Mouse (Mus musculus) Muller cell, postnatal 12 days (primary cell): Measurements from ENCODE around the gene Lpcat2b.
"Not testable (repeated sequence)": the region's sequence is repeated elsewhere in the genome, so short reads cannot be mapped to it uniquely, and the experiment has no call there.

Source experiments
- DNase-seq: peaks from one replicate; pipeline ENCODE4 v3.0.0-alpha.2; 2015; ENCODE audit errors: inconsistent ontology term

Gene Lpcat2b

DNA sequence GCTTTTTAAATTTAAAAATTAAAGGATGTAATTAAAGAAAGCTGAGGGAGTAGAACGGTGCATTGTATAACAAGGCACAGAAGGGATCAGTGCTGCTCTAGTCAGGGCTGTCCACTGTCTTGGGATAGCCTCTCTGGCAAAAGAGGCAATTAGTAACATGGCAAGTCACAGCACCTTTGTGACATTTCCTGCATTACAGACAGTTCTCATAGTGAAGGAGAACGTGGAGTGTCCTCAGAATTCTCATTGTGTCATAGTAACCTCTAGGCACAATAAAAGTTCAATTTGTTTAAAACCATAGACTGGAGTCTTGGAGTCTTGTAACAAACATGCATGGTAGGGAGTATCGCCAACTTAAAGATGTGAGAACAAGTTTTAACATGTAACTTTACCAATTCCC lies at the start of gene Lpcat2b:
Lpcat2b (plus strand) TSS at position 301 of the 400 bp plus-strand sequence.
- DNase-seq, result no peak

DNA sequence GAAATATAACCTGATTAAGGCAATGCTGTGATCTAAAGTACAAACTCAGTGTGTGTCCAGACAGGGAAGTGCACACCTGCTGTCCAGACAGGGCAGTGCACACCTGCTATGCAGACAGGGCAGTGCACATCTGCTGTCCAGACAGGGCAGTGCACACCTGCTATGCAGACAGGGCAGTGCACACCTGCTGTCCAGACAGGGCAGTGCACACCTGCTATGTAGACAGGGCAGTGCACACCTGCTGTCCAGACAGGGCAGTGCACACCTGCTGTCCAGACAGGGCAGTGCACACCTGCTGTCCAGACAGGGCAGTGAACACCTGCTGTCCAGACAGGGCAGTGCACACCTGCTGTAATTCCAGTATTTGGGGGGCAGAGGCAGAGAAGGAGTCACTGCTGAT lies 44.9 kb upstream of the Lpcat2b start:
- DNase-seq, result not testable (repeated sequence)

GRCm38 (mm10) chr5:107387788-107388187 lies 43.6 kb upstream of the Lpcat2b start:
- no peak for DNase-seq

DNA sequence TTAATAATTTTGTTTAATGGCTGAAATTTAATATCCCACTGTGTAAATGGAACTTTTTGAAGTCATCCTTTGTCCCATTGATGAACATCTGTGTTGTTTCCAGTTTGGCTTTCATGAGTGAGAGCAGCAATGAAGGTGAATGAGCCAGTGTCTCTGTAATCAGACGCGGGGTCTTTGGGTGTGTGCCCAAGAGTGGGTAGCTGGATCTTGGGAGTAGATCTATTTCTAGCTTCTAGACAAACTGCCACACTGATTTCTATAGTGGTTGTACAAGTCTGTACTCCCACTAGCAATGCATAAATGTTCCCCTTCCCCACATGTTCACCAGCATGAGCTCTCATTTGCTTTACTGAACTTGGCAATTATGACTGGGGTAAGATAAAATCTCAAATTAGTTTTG lies 42.0 kb upstream of the Lpcat2b start:
- DNase-seq, result no peak

- no peak for DNase-seq
Observed at GRCm38 (mm10) chr5:107394437-107394836, 36.9 kb upstream of the Lpcat2b start.

- DNase-seq, result no peak
Observed at GRCm38 (mm10) chr5:107402436-107402835, 28.9 kb upstream of the Lpcat2b start, which contains the start of gene Ephx4. Gene Ephx4 (plus strand): TSS chr5:107402736.

GRCm38 (mm10) chr5:107403011-107403946 lies 28.1 kb upstream of the Lpcat2b start:
- DNase-seq, result peak; percentile 51

DNA sequence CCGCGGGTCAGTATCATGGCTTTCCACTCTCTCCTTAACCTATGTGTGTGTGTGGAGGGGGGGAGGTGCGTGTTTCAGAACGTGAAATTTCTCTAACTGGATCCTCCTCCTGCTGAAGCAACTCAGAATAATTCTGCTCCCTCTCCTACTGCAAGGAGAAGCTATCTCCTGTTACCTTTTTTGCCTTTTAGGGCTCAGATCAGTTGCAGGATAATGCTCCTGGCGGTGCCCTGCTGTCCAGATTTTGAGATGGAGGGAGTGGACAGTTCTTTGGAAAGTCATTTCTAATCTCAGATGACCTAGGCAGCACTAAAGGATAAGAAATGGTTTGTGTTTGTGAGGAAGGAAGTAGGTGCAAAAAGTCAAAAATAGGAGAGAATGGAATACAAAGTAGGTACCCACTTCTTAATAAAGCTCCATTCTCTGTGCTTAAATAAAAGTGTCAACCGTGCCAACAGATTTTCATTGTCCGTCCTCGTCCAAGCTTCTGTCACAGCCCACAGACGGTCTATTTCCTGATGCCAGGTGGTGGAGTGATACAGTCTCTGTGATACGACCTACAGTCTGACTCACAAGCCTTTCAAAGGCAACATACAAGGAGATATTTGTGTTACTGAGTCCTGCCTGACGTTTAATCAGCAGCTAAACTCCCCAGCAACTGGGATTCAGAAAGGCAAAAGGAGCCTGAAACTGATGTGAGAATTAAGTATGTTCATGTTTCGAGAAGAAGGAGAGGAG lies 27.2 kb upstream of the Lpcat2b start:
- DNase-seq, result no peak

GRCm38 (mm10) chr5:107405361-107405760 lies 26.0 kb upstream of the Lpcat2b start:
- DNase-seq, result no peak

- no peak for DNase-seq
Observed at GRCm38 (mm10) chr5:107410305-107410704, 21.0 kb upstream of the Lpcat2b start.

GRCm38 (mm10) chr5:107411326-107411725 lies 20.0 kb upstream of the Lpcat2b start:
- DNase-seq, result no peak

DNA sequence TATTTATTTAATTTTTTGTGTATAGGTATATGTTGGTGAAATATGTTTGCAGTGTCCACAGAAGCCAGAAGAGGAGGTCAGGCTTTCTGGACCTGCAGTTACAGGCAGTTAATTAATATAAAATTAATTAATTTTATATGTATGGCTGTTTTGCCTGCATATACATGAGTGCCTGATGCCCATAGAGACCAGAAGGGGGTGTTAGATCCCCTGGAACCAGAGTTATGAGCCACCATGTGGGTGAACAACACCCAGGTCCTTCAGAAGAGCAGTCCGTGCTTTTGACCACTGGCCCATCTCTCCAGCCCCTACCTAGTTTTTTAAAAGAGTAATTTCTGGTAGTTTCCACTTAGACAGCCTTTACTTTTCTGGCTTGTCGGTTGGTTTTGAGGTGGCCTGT lies 19.1 kb upstream of the Lpcat2b start:
- DNase-seq, result no peak

DNA sequence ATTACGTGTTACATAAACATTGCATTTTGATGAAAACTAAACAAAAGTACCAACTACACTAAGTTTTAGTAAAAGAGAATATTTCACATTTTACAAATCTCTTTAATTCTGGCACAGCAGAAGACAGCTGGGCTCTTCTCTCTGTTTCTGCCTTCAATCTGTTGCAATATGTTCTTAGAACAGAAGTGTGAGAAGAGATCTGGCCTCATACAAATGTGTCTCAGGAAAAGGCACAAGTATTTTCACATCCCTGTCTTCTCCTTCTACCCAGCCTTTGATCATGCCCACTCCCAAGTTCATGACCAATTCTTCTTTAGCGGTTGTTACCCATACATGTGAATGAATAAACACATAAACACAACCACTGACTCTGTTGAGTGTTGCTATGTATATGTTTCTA lies 16.3 kb upstream of the Lpcat2b start:
- DNase-seq, result no peak

DNA sequence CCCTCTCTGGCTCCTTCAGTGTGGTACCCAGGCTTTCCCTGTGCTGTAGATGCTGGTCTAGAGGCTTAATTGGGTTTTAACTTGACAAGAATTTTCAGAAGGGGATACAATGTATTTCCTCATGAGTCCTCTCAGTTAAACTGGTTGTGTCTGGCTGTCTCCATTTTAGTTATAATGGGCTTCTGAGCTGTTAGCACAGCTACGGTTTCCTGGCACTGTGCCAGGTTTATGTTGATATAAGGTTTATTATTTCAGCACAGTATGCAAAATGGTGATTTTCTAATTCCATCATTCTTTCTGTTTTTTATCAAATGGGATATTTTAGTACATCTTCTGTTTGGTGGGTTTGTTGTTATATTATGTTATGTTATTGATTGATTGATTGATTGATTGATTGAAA lies 9.7 kb upstream of the Lpcat2b start:
- no peak for DNase-seq

DNA sequence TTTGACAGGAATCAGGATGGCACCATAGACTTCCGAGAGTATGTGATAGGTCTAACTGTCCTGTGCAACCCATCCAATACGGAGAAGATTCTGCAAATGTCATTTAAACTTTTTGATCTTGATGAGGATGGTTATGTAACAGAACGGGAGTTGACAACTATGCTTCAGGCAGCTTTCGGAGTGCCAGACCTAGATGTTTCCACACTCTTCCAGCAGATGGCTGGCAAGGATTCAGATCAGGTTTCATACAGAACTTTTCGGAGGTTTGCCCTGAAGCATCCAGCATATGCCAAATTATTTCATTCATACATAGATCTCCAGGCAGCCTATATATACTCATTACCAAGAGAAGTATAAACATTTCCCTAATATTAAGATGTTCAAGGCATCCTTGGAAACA lies 2.7 kb downstream of the Lpcat2b start:
- DNase-seq, result no peak

DNA sequence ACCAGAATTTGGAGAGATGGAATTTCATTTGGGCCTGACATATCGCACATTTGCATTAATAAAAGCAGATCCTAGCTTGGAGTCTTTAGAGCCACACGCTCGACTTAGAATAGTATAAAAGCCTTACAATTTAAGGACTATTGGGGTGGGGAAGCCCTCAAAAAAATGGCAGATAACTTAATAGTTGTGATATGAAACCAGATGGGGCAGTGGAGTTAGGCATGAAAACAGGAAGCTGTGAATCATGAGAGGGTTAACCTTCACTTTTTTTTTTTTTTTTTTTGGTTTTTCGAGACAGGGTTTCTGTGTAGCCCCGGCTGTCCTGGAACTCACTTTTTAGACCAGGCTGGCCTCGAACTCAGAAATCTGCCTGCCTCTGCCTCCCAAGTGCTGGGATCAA lies 4.8 kb downstream of the Lpcat2b start:
- DNase-seq, result no peak

GRCm38 (mm10) chr5:107436587-107437209 lies 5.3 kb downstream of the Lpcat2b start:
- no peak for DNase-seq

- DNase-seq, result peak; percentile 97
Observed at GRCm38 (mm10) chr5:107437464-107438281, 6.3 kb downstream of the Lpcat2b start, which contains the start of gene Btbd8. Gene Btbd8 (plus strand): TSS chr5:107437997.

- no peak for DNase-seq
Observed at GRCm38 (mm10) chr5:107438353-107438752, 7.0 kb downstream of the Lpcat2b start.

DNA sequence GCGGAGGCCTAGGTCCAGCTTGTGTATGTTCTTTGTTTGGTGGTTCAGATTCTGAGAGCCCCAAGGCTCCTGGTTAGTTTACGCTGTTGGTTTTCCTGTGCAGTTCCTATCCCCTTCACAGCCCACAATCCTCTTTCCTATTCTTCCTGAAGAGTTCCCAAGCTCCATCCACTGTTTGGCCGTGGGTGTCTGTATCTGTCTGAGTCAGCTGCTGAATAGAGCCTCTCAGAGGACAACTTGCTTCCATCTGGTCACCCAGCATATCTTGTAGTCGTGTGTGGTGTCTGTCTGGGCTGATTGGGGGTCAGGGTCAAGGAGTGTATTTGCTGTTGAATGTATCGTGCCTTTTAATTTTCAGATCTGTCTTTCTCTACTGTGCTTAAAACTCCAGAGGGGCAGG lies 10.5 kb downstream of the Lpcat2b start:
- no peak for DNase-seq

- no peak for DNase-seq
Observed at GRCm38 (mm10) chr5:107444251-107444650, 12.9 kb downstream of the Lpcat2b start.
